Mouse (Mus musculus) left cerebral cortex, postnatal 36 days (tissue): ENCODE measurements around the gene Ebp. TPM values are rescaled to one million over a fixed set of nuclear protein-coding genes. Genes with fewer than 3 reads are reported as not detected.

Experiments
- total RNA-seq, 2 experiments: library from RNA; stranded (reverse); gene quantifications; 2 replicates each; pipeline ENCODE4 v1.2.3; 2021

Gene Ebp
- total RNA-seq, 2 experiments from 2014 or later: 33.5 to 35.9 TPM

Other genes with a start within 250 kb of the Ebp start
- 10 to 100 TPM; 42.8 to 57.2 TPM for gene Hdac6, start 245.6 kb downstream of the Ebp start, total RNA-seq
- not detected for gene Gata1, start 215.4 kb downstream of the Ebp start, total RNA-seq
- gene Glod5, start 175.0 kb downstream of the Ebp start, total RNA-seq: under 1 TPM in 1 of 2 experiments, not detected in 1; 0.69 TPM
- gene Suv39h1, start 118.8 kb downstream of the Ebp start, total RNA-seq: 10 to 100 TPM; 28.3 TPM
- 1 to 10 TPM; 1.5 to 1.6 TPM for gene Was, start 103.0 kb downstream of the Ebp start, total RNA-seq
- 100 to 1,000 TPM; 203 TPM for gene Wdr13, start 60.6 kb downstream of the Ebp start, total RNA-seq
- gene Rbm3, start 47.6 kb downstream of the Ebp start, total RNA-seq: 100 to 1,000 TPM; 124 to 126 TPM
- gene Tbc1d25, start 17.3 kb downstream of the Ebp start, total RNA-seq: 10 to 100 TPM; 15.9 to 16.8 TPM
- 10 to 100 TPM; 74.4 to 76.7 TPM for gene Porcn, start 13.0 kb upstream of the Ebp start, total RNA-seq
- gene Ftsj1, start 58.9 kb upstream of the Ebp start, total RNA-seq: 10 to 100 TPM; 22.8 to 27.2 TPM
- 1 to 10 TPM; 2.3 to 4.3 TPM for gene Slc38a5, start 77.6 kb upstream of the Ebp start, total RNA-seq
- gene Ssxb10, start 133.9 kb upstream of the Ebp start, total RNA-seq: not detected
- gene Ssxb9, start 173.5 kb upstream of the Ebp start, total RNA-seq: not detected
- not detected for gene Ssxb1, start 219.8 kb upstream of the Ebp start, total RNA-seq